Mouse (Mus musculus): ENCODE measurements at regions not wholly inside any gene's neighbourhood (a gene's known extent, or its start where the extent isn't known, plus 50 kb on each side); places are given as distances from the start of the nearest gene placed in this dataset.

DNA sequence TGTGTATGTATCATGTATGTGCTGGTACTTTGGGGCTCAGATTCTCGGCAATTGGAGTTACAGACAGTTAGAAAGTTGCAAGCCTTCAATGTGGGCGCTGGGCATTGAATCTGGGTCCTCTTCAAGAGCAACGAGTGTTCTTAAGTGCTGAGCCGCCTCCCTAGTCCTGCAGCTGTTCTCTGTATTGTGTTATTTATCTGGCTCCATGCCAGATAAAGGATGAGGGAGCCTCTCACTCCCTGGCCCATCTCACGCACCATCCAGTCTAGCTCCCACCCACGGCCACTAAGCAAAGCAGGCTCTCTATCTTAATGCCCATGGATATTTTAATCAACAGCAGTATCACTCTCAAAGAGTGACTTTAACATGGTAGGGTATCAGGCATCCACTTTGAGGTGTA is 84.2 kb downstream of the Cartpt start:
- TF ChIP-seq POLR2A (IDR thresholded peaks at IDR 0.05; ENCODE audit: insufficient read depth, low read depth, low read length) (no peak), EP300 (IDR thresholded peaks at IDR 0.05; ENCODE audit: insufficient read depth, low read depth, low read length) (no peak), CTCF (IDR thresholded peaks at IDR 0.05) (no peak)
